Mouse (Mus musculus) bone marrow, adult 2 months (tissue): ENCODE results near the gene Zfp740.

Source experiments
- CTCF ChIP-seq: fragments of 200-500 bp; IDR thresholded peaks from 2 replicates; pipeline ENCODE4 v1.5.1; 2011; ENCODE audit warnings: low read length, control low read depth; ENCODE audit not compliant: control insufficient read depth, insufficient read depth
- POLR2A ChIP-seq: fragments of 200-500 bp; IDR thresholded peaks from 2 replicates; pipeline ENCODE4 v1.6.1; 2011; ENCODE audit warnings: low read depth, mild to moderate bottlenecking, control low read depth, low read length, borderline replicate concordance; ENCODE audit not compliant: control insufficient read depth

- TF ChIP-seq CTCF (no peak), POLR2A (no peak)
Measured at GRCm38 (mm10) chr15:102204674-102205505, 1.8 kb downstream of the Zfp740 start, which contains the start of gene Csad.
